Mouse (Mus musculus) ES-Bruce4 (cell line): Measurements from ENCODE around the gene Bhlhe40.

Experiments
- CTCF ChIP-seq: IDR thresholded peaks from one replicate; pipeline ENCODE4 v1.8.1; 2011; ENCODE audit warnings: low read depth, low read length
- EP300 ChIP-seq: IDR thresholded peaks from 2 replicates; pipeline ENCODE4 v1.6.1; 2011; ENCODE audit warnings: low read depth, low read length; ENCODE audit not compliant: insufficient read depth
- POLR2A ChIP-seq: IDR thresholded peaks from one replicate; pipeline ENCODE4 v1.8.1; 2011; ENCODE audit warnings: low read length; ENCODE audit not compliant: insufficient read depth

DNA sequence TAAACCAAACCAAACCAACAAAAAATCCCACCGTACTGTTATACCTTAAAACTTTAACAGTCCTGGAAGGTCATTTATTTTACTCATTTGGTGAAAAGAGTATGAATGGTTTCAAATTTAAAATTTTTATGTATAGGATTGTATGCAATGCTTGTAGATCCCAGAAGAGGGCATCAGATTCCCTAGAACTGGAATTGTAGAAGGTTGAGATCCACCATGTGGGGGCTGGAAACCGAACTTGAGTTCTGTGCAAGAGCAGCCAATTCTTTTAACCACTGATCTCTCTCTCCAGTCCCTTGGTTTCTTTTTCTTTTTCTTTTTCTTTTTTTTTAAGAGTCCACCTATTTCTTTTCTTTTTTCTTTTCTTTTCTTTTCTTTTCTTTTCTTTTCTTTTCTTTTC, 13.8 kb downstream of the Bhlhe40 start:
- TF ChIP-seq EP300 (no peak), CTCF (no peak), POLR2A (no peak)
